Mouse (Mus musculus): ENCODE results near the gene Elk1. TPM values are rescaled to one million over a fixed set of nuclear protein-coding genes. Genes with fewer than 3 reads are reported as not detected.

Gene Elk1
- polyA plus RNA-seq, 1 experiment from 2014 or later: 8.2 TPM

- Histone ChIP-seq H3K36me3 (replicated peaks; ENCODE audit: control insufficient read depth, insufficient read depth, low read depth, low read length) (no peaks in the 10 kb centered on the region; the same call in 1 of the 2 replicates), H3K27me3 (ENCODE audit: control insufficient read depth, insufficient read depth, low read length) (no peaks in the 10 kb centered on the region), H3K4me1 (ENCODE audit: control insufficient read depth, insufficient read depth, low read length) (no peaks in the 10 kb centered on the region), H3K4me3 (ENCODE audit: low read depth, low read length) (no peak overlapping the region), H3K9me3 (replicated peaks; ENCODE audit: control insufficient read depth, low read length) (no peaks in the 10 kb centered on the region), H3K9ac (replicated peaks; ENCODE audit: low read length) (no peak overlapping the region), H3K4me2 (ENCODE audit: low read depth, low read length) (no peak overlapping the region), H3K27ac (replicated peaks; ENCODE audit: low read depth, low read length) (no peak overlapping the region)
- 54% methylated on average over 1 of the region's 1 CpGs for WGBS
- DNase-seq (ENCODE audit: low spot score) (no peak), ATAC-seq (replicated peaks; ENCODE audit: insufficient number of reproducible peaks, low FRiP score, low TSS enrichment, low read depth) (no peak)
Measured at GRCm38 (mm10) chrX:20923506-20923905, 26.9 kb downstream of the Elk1 start.

GRCm38 (mm10) chrX:20921366-20921765, 29.0 kb downstream of the Elk1 start:
- Histone ChIP-seq H3K4me1 (ENCODE audit: control insufficient read depth, insufficient read depth, low read length) (no peaks in the 10 kb centered on the region), H3K9ac (replicated peaks; ENCODE audit: low read length) (no peak overlapping the region), H3K9me3 (replicated peaks; ENCODE audit: control insufficient read depth, low read length) (no peaks in the 10 kb centered on the region), H3K36me3 (replicated peaks; ENCODE audit: control insufficient read depth, insufficient read depth, low read depth, low read length) (no peaks in the 10 kb centered on the region), H3K4me3 (ENCODE audit: low read depth, low read length) (no peak overlapping the region), H3K27me3 (ENCODE audit: control insufficient read depth, insufficient read depth, low read length) (no peaks in the 10 kb centered on the region), H3K4me2 (ENCODE audit: low read depth, low read length) (peak overlapping the region; percentile 19; the same call in 1 of the 2 replicates), H3K27ac (replicated peaks; ENCODE audit: low read depth, low read length) (no peak overlapping the region)
- no peak for DNase-seq (ENCODE audit: low spot score)
- ATAC-seq (replicated peaks; ENCODE audit: insufficient number of reproducible peaks, low FRiP score, low TSS enrichment, low read depth): no peak
- WGBS: 35% methylated on average over 5 of the region's 5 CpGs

GRCm38 (mm10) chrX:20920844-20921364, 29.5 kb downstream of the Elk1 start, which contains the start of gene Syn1:
Gene Syn1, minus strand, starts transcription at chrX:20921004.
- peak; percentile 94 for ATAC-seq (replicated peaks; ENCODE audit: insufficient number of reproducible peaks, low FRiP score, low TSS enrichment, low read depth)
- WGBS: 11% methylated on average over 24 of the region's 44 CpGs
- Histone ChIP-seq H3K9ac (replicated peaks; ENCODE audit: low read length) (no peak within 1 kb of the TSS), H3K4me2 (ENCODE audit: low read depth, low read length) (peak within 1 kb of the TSS; percentile 60), H3K4me1 (ENCODE audit: control insufficient read depth, insufficient read depth, low read length) (no peaks in the 10 kb centered on the region), H3K36me3 (replicated peaks; ENCODE audit: control insufficient read depth, insufficient read depth, low read depth, low read length) (no peaks in the 10 kb centered on the region), H3K4me3 (ENCODE audit: low read depth, low read length) (peak within 1 kb of the TSS; percentile 36), H3K27me3 (ENCODE audit: control insufficient read depth, insufficient read depth, low read length) (no peaks in the 10 kb centered on the region), H3K27ac (replicated peaks; ENCODE audit: low read depth, low read length) (no peak within 1 kb of the TSS), H3K9me3 (replicated peaks; ENCODE audit: control insufficient read depth, low read length) (no peaks in the 10 kb centered on the region)
- peak; percentile 84 for DNase-seq (ENCODE audit: low spot score)

- H3K27ac ChIP-seq (replicated peaks; ENCODE audit: low read depth, low read length): no peak overlapping the region
Measured at GRCm38 (mm10) chrX:20920249-20920843, 30.1 kb downstream of the Elk1 start.

GRCm38 (mm10) chrX:20915075-20915474, 35.3 kb downstream of the Elk1 start:
- DNase-seq (ENCODE audit: low spot score) (no peak), ATAC-seq (replicated peaks; ENCODE audit: insufficient number of reproducible peaks, low FRiP score, low TSS enrichment, low read depth) (no peak)
- no peak overlapping the region for H3K4me2 ChIP-seq (ENCODE audit: low read depth, low read length)
- H3K36me3 ChIP-seq (replicated peaks; ENCODE audit: control insufficient read depth, insufficient read depth, low read depth, low read length): no peaks in the 10 kb centered on the region
- no peaks in the 10 kb centered on the region for H3K9me3 ChIP-seq (replicated peaks; ENCODE audit: control insufficient read depth, low read length)
- H3K27me3 ChIP-seq (ENCODE audit: control insufficient read depth, insufficient read depth, low read length): no peaks in the 10 kb centered on the region
- no peak overlapping the region for H3K27ac ChIP-seq (replicated peaks; ENCODE audit: low read depth, low read length)
- no peak overlapping the region for H3K4me3 ChIP-seq (ENCODE audit: low read depth, low read length)
- H3K4me1 ChIP-seq (ENCODE audit: control insufficient read depth, insufficient read depth, low read length): no peaks in the 10 kb centered on the region
- H3K9ac ChIP-seq (replicated peaks; ENCODE audit: low read length): no peak overlapping the region

More at GRCm38 (mm10) chrX:20920249-20920843, 30.1 kb downstream of the Elk1 start:
- Histone ChIP-seq H3K4me1 (ENCODE audit: control insufficient read depth, insufficient read depth, low read length) (no peaks in the 10 kb centered on the region), H3K27me3 (ENCODE audit: control insufficient read depth, insufficient read depth, low read length) (no peaks in the 10 kb centered on the region), H3K9ac (replicated peaks; ENCODE audit: low read length) (no peak overlapping the region), H3K9me3 (replicated peaks; ENCODE audit: control insufficient read depth, low read length) (no peaks in the 10 kb centered on the region), H3K4me3 (ENCODE audit: low read depth, low read length) (peak overlapping the region; percentile 36), H3K36me3 (replicated peaks; ENCODE audit: control insufficient read depth, insufficient read depth, low read depth, low read length) (no peaks in the 10 kb centered on the region), H3K4me2 (ENCODE audit: low read depth, low read length) (peak overlapping the region; percentile 60)
- 10% methylated on average over 36 of the region's 49 CpGs for WGBS
- DNase-seq (ENCODE audit: low spot score) (no peak), ATAC-seq (replicated peaks; ENCODE audit: insufficient number of reproducible peaks, low FRiP score, low TSS enrichment, low read depth) (0 out of 2 replicates have a peak, but pooled peaks have one; percentile 42)

GRCm38 (mm10) chrX:20913726-20914125, 36.7 kb downstream of the Elk1 start:
- ATAC-seq (replicated peaks; ENCODE audit: insufficient number of reproducible peaks, low FRiP score, low TSS enrichment, low read depth) (no peak), DNase-seq (ENCODE audit: low spot score) (no peak)
- Histone ChIP-seq H3K9me3 (replicated peaks; ENCODE audit: control insufficient read depth, low read length) (no peaks in the 10 kb centered on the region), H3K9ac (replicated peaks; ENCODE audit: low read length) (no peak overlapping the region), H3K27ac (replicated peaks; ENCODE audit: low read depth, low read length) (no peak overlapping the region), H3K36me3 (replicated peaks; ENCODE audit: control insufficient read depth, insufficient read depth, low read depth, low read length) (no peaks in the 10 kb centered on the region), H3K4me1 (ENCODE audit: control insufficient read depth, insufficient read depth, low read length) (no peaks in the 10 kb centered on the region), H3K27me3 (ENCODE audit: control insufficient read depth, insufficient read depth, low read length) (no peaks in the 10 kb centered on the region), H3K4me3 (ENCODE audit: low read depth, low read length) (no peak overlapping the region), H3K4me2 (ENCODE audit: low read depth, low read length) (no peak overlapping the region)
- WGBS: 85% methylated on average over 6 of the region's 6 CpGs

- H3K9ac ChIP-seq (replicated peaks; ENCODE audit: low read length): no peak overlapping the region
- no peak for DNase-seq (ENCODE audit: low spot score)
Measured at GRCm38 (mm10) chrX:20910074-20910473, 40.3 kb downstream of the Elk1 start.

More at GRCm38 (mm10) chrX:20910074-20910473, 40.3 kb downstream of the Elk1 start:
- no peak overlapping the region for H3K4me3 ChIP-seq (ENCODE audit: low read depth, low read length)
- no peaks in the 10 kb centered on the region for H3K27me3 ChIP-seq (ENCODE audit: control insufficient read depth, insufficient read depth, low read length)
- no peak overlapping the region for H3K4me2 ChIP-seq (ENCODE audit: low read depth, low read length)
- ATAC-seq (replicated peaks; ENCODE audit: insufficient number of reproducible peaks, low FRiP score, low TSS enrichment, low read depth): no peak
- WGBS: 45% methylated on average over 3 of the region's 3 CpGs
- no peaks in the 10 kb centered on the region for H3K4me1 ChIP-seq (ENCODE audit: control insufficient read depth, insufficient read depth, low read length)
- H3K36me3 ChIP-seq (replicated peaks; ENCODE audit: control insufficient read depth, insufficient read depth, low read depth, low read length): no peaks in the 10 kb centered on the region
- H3K9me3 ChIP-seq (replicated peaks; ENCODE audit: control insufficient read depth, low read length): no peaks in the 10 kb centered on the region
- H3K27ac ChIP-seq (replicated peaks; ENCODE audit: low read depth, low read length): no peak overlapping the region
